In the genomic region with DNA sequence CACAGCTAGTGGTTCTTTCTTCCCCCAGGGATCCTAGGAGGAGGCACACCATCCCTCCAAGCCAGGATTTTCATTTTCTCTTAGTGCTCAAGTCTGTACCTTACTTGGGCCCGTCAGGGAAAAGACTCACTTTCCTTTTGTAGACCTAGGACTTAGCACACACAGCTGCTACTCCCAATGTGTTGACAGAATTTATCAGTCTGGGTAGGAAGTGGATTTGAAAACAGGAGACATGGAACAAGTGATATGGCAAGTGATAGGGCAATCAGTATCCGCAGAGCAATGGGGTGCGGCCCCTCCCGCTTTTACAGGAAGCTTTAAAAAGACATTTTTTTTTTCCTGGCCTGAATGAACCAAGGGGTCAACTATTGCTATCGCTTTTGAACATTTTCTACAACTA, we compare ENCODE assay signal across 10 mouse cellular contexts. TPM values are rescaled to one million over a fixed set of nuclear protein-coding genes. Genes with fewer than 3 reads are reported as not detected.
A peak's percentile ranks its signal among the peaks of the same experiment; 100 is the strongest.
DNase-seq lines count a peak whose midpoint lies in the region; ATAC-seq and TF ChIP-seq lines count a peak whose summit lies in the region.
"Had no signal": no experiment of that assay in that cellular context is flagged by ENCODE, and none has a peak within 500 bp of the region (broad histone marks: within the 10 kb centered on the region; RNA-seq: fewer than 3 reads in every experiment).

No protein-coding gene starts in this region.

- peaks cover 17% of the 10 kb centered on the region for H3K27me3 ChIP-seq in intestine, embryonic 16.5 days (replicated peaks; ENCODE audit: control insufficient read depth, insufficient read depth, low read length)
- peaks cover 6% of the 10 kb centered on the region; the same call in 1 of the 2 replicates for H3K27me3 ChIP-seq in intestine, postnatal 0 days (replicated peaks; ENCODE audit: control insufficient read depth, insufficient read depth, low read length)
- peaks cover 23% of the 10 kb centered on the region for H3K27me3 ChIP-seq in embryonic facial prominence, embryonic 12.5 days
- peaks cover 24% of the 10 kb centered on the region for H3K27me3 ChIP-seq in hindbrain, embryonic 13.5 days
- no peaks in the 10 kb centered on the region for H3K27me3 ChIP-seq in midbrain, embryonic 15.5 days (replicated peaks)
- H3K27me3 ChIP-seq in limb, embryonic 10.5 days (ENCODE audit: low read depth, poor library complexity, severe bottlenecking), result peaks cover 34% of the 10 kb centered on the region

- 7% methylated on average over 5 of the region's 5 CpGs for WGBS in intestine, embryonic 16.5 days
- WGBS in intestine, postnatal 0 days, result 8% methylated on average over 5 of the region's 5 CpGs
- 10% methylated on average over 5 of the region's 5 CpGs for WGBS in embryonic facial prominence, embryonic 12.5 days
- WGBS in hindbrain, embryonic 13.5 days, result 8% methylated on average over 5 of the region's 5 CpGs
- 7% methylated on average over 5 of the region's 5 CpGs for WGBS in midbrain, embryonic 15.5 days
- WGBS in limb, embryonic 10.5 days, result 9% methylated on average over 5 of the region's 5 CpGs

- H3K36me3 ChIP-seq in intestine, embryonic 16.5 days (ENCODE audit: control insufficient read depth, insufficient read depth, low read length), result no peaks in the 10 kb centered on the region
- H3K36me3 ChIP-seq in intestine, postnatal 0 days (ENCODE audit: control insufficient read depth, insufficient read depth), result no peaks in the 10 kb centered on the region
- no peaks in the 10 kb centered on the region for H3K36me3 ChIP-seq in embryonic facial prominence, embryonic 12.5 days
- no peaks in the 10 kb centered on the region for H3K36me3 ChIP-seq in hindbrain, embryonic 13.5 days
- H3K36me3 ChIP-seq in midbrain, embryonic 15.5 days (replicated peaks), result no peaks in the 10 kb centered on the region
- H3K36me3 ChIP-seq in limb, embryonic 10.5 days, result no peaks in the 10 kb centered on the region
- H3K36me3 ChIP-seq: embryonic facial prominence, embryonic 13.5 days had no signal

- TF ChIP-seq CTCF in intestine, postnatal 0 days (IDR thresholded peaks at IDR 0.05; ENCODE audit: low read depth), result no peak

- ATAC-seq in intestine, embryonic 16.5 days, result 0 out of 2 replicates have a peak, but pooled peaks have one; percentile 23
- ATAC-seq in intestine, postnatal 0 days, result no peak
- no peak for ATAC-seq in embryonic facial prominence, embryonic 12.5 days (ENCODE audit: insufficient number of reproducible peaks, insufficient read depth, low FRiP score, low TSS enrichment)
- peak; percentile 23; the same call in 1 of the 2 replicates for ATAC-seq in hindbrain, embryonic 13.5 days (ENCODE audit: low FRiP score)
- peak; percentile 28; the same call in 1 of the 2 replicates for ATAC-seq in midbrain, embryonic 15.5 days (replicated peaks)

- no peak overlapping the region for H3K9ac ChIP-seq in intestine, embryonic 16.5 days (ENCODE audit: low read depth, low read length)
- no peak overlapping the region for H3K9ac ChIP-seq in intestine, postnatal 0 days (ENCODE audit: low read depth, low read length)
- no peak overlapping the region for H3K9ac ChIP-seq in embryonic facial prominence, embryonic 12.5 days
- H3K9ac ChIP-seq in hindbrain, embryonic 13.5 days, result peak overlapping the region; percentile 77; the same call in 1 of the 2 replicates
- peak overlapping the region; percentile 62; the same call in 1 of the 2 replicates for H3K9ac ChIP-seq in midbrain, embryonic 15.5 days

- DNase-seq in gastrocnemius, postnatal 10 days, result no peak
- DNase-seq in spleen, postnatal 4 days (ENCODE audit: low spot score in 2 of 2), result no peak
- no peak for DNase-seq in limb, embryonic 10.5 days (ENCODE audit: low spot score)
- DNase-seq: adrenal gland, postnatal 36 days had no signal

- H3K4me2 ChIP-seq in intestine, embryonic 16.5 days (ENCODE audit: low read depth, low read length), result no peak overlapping the region
- H3K4me2 ChIP-seq in intestine, postnatal 0 days (replicated peaks; ENCODE audit: low read depth), result no peak overlapping the region
- H3K4me2 ChIP-seq in embryonic facial prominence, embryonic 12.5 days (replicated peaks), result peak overlapping the region; percentile 52; the same call in 1 of the 2 replicates
- peak overlapping the region; percentile 79 for H3K4me2 ChIP-seq in hindbrain, embryonic 13.5 days
- H3K4me2 ChIP-seq in midbrain, embryonic 15.5 days, result peak overlapping the region; percentile 67

- no peak overlapping the region for H3K27ac ChIP-seq in intestine, embryonic 16.5 days (ENCODE audit: low read length)
- no peak overlapping the region for H3K27ac ChIP-seq in intestine, postnatal 0 days (ENCODE audit: low read depth, low read length)
- no peak overlapping the region for H3K27ac ChIP-seq in embryonic facial prominence, embryonic 12.5 days
- peak overlapping the region; percentile 78; the same call in 1 of the 2 replicates for H3K27ac ChIP-seq in hindbrain, embryonic 13.5 days
- H3K27ac ChIP-seq in midbrain, embryonic 15.5 days, result peak overlapping the region; percentile 85
- H3K27ac ChIP-seq in limb, embryonic 10.5 days, result no peak overlapping the region
- H3K27ac ChIP-seq: embryonic facial prominence, embryonic 13.5 days had no signal

- H3K4me1 ChIP-seq in intestine, embryonic 16.5 days (ENCODE audit: control insufficient read depth, insufficient read depth, low read length), result peaks cover 4% of the 10 kb centered on the region; the same call in 1 of the 2 replicates
- H3K4me1 ChIP-seq in intestine, postnatal 0 days (replicated peaks; ENCODE audit: control insufficient read depth, insufficient read depth, low read length), result no peaks in the 10 kb centered on the region
- peaks cover 6% of the 10 kb centered on the region for H3K4me1 ChIP-seq in embryonic facial prominence, embryonic 12.5 days
- H3K4me1 ChIP-seq in hindbrain, embryonic 13.5 days (replicated peaks), result peaks cover 18% of the 10 kb centered on the region
- peaks cover 8% of the 10 kb centered on the region; the same call in 1 of the 2 replicates for H3K4me1 ChIP-seq in midbrain, embryonic 15.5 days
- H3K4me1 ChIP-seq in limb, embryonic 10.5 days, result peaks cover 7% of the 10 kb centered on the region

- H3K4me3 ChIP-seq in intestine, embryonic 16.5 days (ENCODE audit: low read length), result no peak overlapping the region
- no peak overlapping the region for H3K4me3 ChIP-seq in intestine, postnatal 0 days (ENCODE audit: low read depth, low read length)
- no peak overlapping the region for H3K4me3 ChIP-seq in embryonic facial prominence, embryonic 12.5 days
- H3K4me3 ChIP-seq in hindbrain, embryonic 13.5 days, result peak overlapping the region; percentile 57
- H3K4me3 ChIP-seq in midbrain, embryonic 15.5 days, result peak overlapping the region; percentile 54
- H3K4me3 ChIP-seq in limb, embryonic 10.5 days, result no peak overlapping the region

- no peaks in the 10 kb centered on the region for H3K9me3 ChIP-seq in intestine, embryonic 16.5 days (ENCODE audit: control insufficient read depth, low read length)
- no peaks in the 10 kb centered on the region for H3K9me3 ChIP-seq in intestine, postnatal 0 days (ENCODE audit: control insufficient read depth)
- H3K9me3 ChIP-seq in embryonic facial prominence, embryonic 12.5 days, result no peaks in the 10 kb centered on the region
- H3K9me3 ChIP-seq in hindbrain, embryonic 13.5 days, result no peaks in the 10 kb centered on the region
- no peaks in the 10 kb centered on the region for H3K9me3 ChIP-seq in midbrain, embryonic 15.5 days
- H3K9me3 ChIP-seq in limb, embryonic 10.5 days (replicated peaks), result no peaks in the 10 kb centered on the region
- H3K9me3 ChIP-seq: embryonic facial prominence, embryonic 13.5 days had no signal

RNA-seq across cellular contexts. Expression of a gene that starts 1.0 kb away (rescaled TPM):
- 0.20 and 0.31 TPM in 2 replicates for polyA plus RNA-seq in intestine, embryonic 16.5 days (2015; fragmentation: Nextera tagmentation; extraction: Ambion mirVana)
- 0.21 TPM in 2 replicates for polyA plus RNA-seq in intestine, postnatal 0 days (2015; fragmentation: Nextera tagmentation; extraction: Ambion mirVana)
- polyA plus RNA-seq in embryonic facial prominence, embryonic 12.5 days (2016; fragmentation: Nextera tagmentation; extraction: Ambion mirVana), result 0.51 and 0.56 TPM in 2 replicates
- polyA plus RNA-seq in hindbrain, embryonic 13.5 days (2015; fragmentation: Nextera tagmentation; extraction: Ambion mirVana), result 5.9 and 6.7 TPM in 2 replicates
- polyA plus RNA-seq in midbrain, embryonic 15.5 days (2015; fragmentation: Nextera tagmentation; extraction: Ambion mirVana), result 10.7 and 11.0 TPM in 2 replicates
- total RNA-seq in gastrocnemius, postnatal 10 days (2021), result under 1 TPM in 1 of 2 experiments, not detected in 1; 0.07 TPM
- 0.04 and 0.06 TPM in 2 replicates for polyA plus RNA-seq in limb, embryonic 10.5 days (2016; fragmentation: Nextera tagmentation; extraction: Ambion mirVana)
- total RNA-seq: adrenal gland, postnatal 36 days had no signal

RNA-seq across cellular contexts. Expression of a gene that starts 44.6 kb away (rescaled TPM):
- polyA plus RNA-seq in intestine, embryonic 16.5 days (2015; fragmentation: Nextera tagmentation; extraction: Ambion mirVana), result 256 and 335 TPM in 2 replicates
- polyA plus RNA-seq in intestine, postnatal 0 days (2015; fragmentation: Nextera tagmentation; extraction: Ambion mirVana), result 358 and 402 TPM in 2 replicates
- polyA plus RNA-seq in embryonic facial prominence, embryonic 12.5 days (2016; fragmentation: Nextera tagmentation; extraction: Ambion mirVana), result 11.7 and 15.4 TPM in 2 replicates
- polyA plus RNA-seq in hindbrain, embryonic 13.5 days (2015; fragmentation: Nextera tagmentation; extraction: Ambion mirVana), result 5.5 and 10.3 TPM in 2 replicates
- 3.0 and 3.8 TPM in 2 replicates for polyA plus RNA-seq in midbrain, embryonic 15.5 days (2015; fragmentation: Nextera tagmentation; extraction: Ambion mirVana)
- total RNA-seq in gastrocnemius, postnatal 10 days (2021), result under 1 TPM; 0.28 to 0.45 TPM
- 6.8 and 9.0 TPM in 2 replicates for polyA plus RNA-seq in limb, embryonic 10.5 days (2016; fragmentation: Nextera tagmentation; extraction: Ambion mirVana)
- total RNA-seq: adrenal gland, postnatal 36 days had no signal

Comparison
In these comparisons a context has a peak if more than half of its experiments do, and no peak if none do; other contexts are left out.
1. ATAC-seq: peak in intestine, embryonic 16.5 days (single experiment), hindbrain, embryonic 13.5 days (single experiment) and midbrain, embryonic 15.5 days (single experiment); none in intestine, postnatal 0 days (single experiment) and embryonic facial prominence, embryonic 12.5 days (single experiment).
2. H3K27ac ChIP-seq: peak in hindbrain, embryonic 13.5 days (single experiment) and midbrain, embryonic 15.5 days (single experiment); none in intestine, embryonic 16.5 days (single experiment), intestine, postnatal 0 days (single experiment), embryonic facial prominence, embryonic 12.5 days (single experiment) and limb, embryonic 10.5 days (single experiment).
3. H3K4me2 ChIP-seq: peak in embryonic facial prominence, embryonic 12.5 days (single experiment), hindbrain, embryonic 13.5 days (single experiment) and midbrain, embryonic 15.5 days (single experiment); none in intestine, embryonic 16.5 days (single experiment) and intestine, postnatal 0 days (single experiment).
4. H3K4me3 ChIP-seq: peak in hindbrain, embryonic 13.5 days (single experiment) and midbrain, embryonic 15.5 days (single experiment); none in intestine, embryonic 16.5 days (single experiment), intestine, postnatal 0 days (single experiment), embryonic facial prominence, embryonic 12.5 days (single experiment) and limb, embryonic 10.5 days (single experiment).
5. H3K9ac ChIP-seq: peak in hindbrain, embryonic 13.5 days (single experiment) and midbrain, embryonic 15.5 days (single experiment); none in intestine, embryonic 16.5 days (single experiment), intestine, postnatal 0 days (single experiment) and embryonic facial prominence, embryonic 12.5 days (single experiment).
6. RNA of a gene that starts 44.6 kb away (polyA plus RNA-seq): 358 to 402 TPM in intestine, postnatal 0 days and 256 to 335 TPM in intestine, embryonic 16.5 days; 11.7 to 15.4 TPM in embryonic facial prominence, embryonic 12.5 days, 6.8 to 9.0 TPM in limb, embryonic 10.5 days, 5.5 to 10.3 TPM in hindbrain, embryonic 13.5 days and 3.0 to 3.8 TPM in midbrain, embryonic 15.5 days; every median in the first group is over 10 times any median in the second.